Mouse (Mus musculus) CH12.LX (cell line): ENCODE results near the gene Tmem50a. TPM values are rescaled to one million over a fixed set of nuclear protein-coding genes. Genes with fewer than 3 reads are reported as not detected.

Source experiments
- DNase-seq: peaks from one replicate; pipeline ENCODE4 v3.0.0-alpha.2; 2013; ENCODE audit errors: extremely low read depth
- H3K27ac ChIP-seq: 2 replicates; pipeline ENCODE4 v1.5.1; 2012; ENCODE audit warnings: low read depth, mild to moderate bottlenecking, control low read depth, moderate library complexity; ENCODE audit not compliant: insufficient read depth
- H3K27me3 ChIP-seq: replicated peaks from 2 replicates; pipeline ENCODE3; 2012; ENCODE audit warnings: inconsistent platforms
- H3K36me3 ChIP-seq, 2 experiments: replicated peaks in 1 of 2; 2 replicates each; pipeline versions ENCODE3 to v1.6.1; 2012; ENCODE audit warnings: inconsistent platforms in 1 of 2, low read length in 1 of 2, mild to moderate bottlenecking in 1 of 2, mixed read lengths in 1 of 2, moderate library complexity in 1 of 2; ENCODE audit not compliant: control insufficient read depth in 1 of 2, insufficient read depth in 1 of 2
- H3K4me1 ChIP-seq, 2 experiments: 2 replicates each; pipeline ENCODE4 v1.6.1; 2012; ENCODE audit warnings: inconsistent platforms in 1 of 2, moderate library complexity in 1 of 2; ENCODE audit not compliant: insufficient read depth in 2 of 2, control insufficient read depth in 1 of 2
- H3K4me2 ChIP-seq: 2 replicates; pipeline ENCODE4 v1.6.1; 2012; ENCODE audit warnings: low read depth, mild to moderate bottlenecking, control low read depth; ENCODE audit not compliant: poor library complexity, insufficient read depth, severe bottlenecking
- H3K4me3 ChIP-seq, 3 experiments: fragments of 150-350 bp in 1 of 3; sonication (generic) in 1 of 3; replicated peaks in 1 of 3; 2 replicates each; pipeline versions ENCODE3 to v1.5.1; 2011 to 2012; ENCODE audit warnings: low read depth in 2 of 3, low read length in 2 of 3, mild to moderate bottlenecking in 2 of 3, moderate library complexity in 2 of 3, control low read depth in 1 of 3, improper control_type of control experiment in 1 of 3, inconsistent platforms in 1 of 3, mixed read lengths in 1 of 3; ENCODE audit not compliant: poor library complexity in 1 of 3
- H3K79me2 ChIP-seq: replicated peaks from 2 replicates; pipeline ENCODE4 v1.6.1; 2012; ENCODE audit warnings: mild to moderate bottlenecking, moderate library complexity; ENCODE audit not compliant: control insufficient read depth, poor library complexity, insufficient read depth, severe bottlenecking; ENCODE audit errors: extremely low read depth
- H3K9ac ChIP-seq: 2 replicates; pipeline ENCODE4 v1.6.1; 2012; ENCODE audit warnings: low read depth, mild to moderate bottlenecking, control low read depth, moderate library complexity; ENCODE audit not compliant: insufficient read depth
- H3K9me3 ChIP-seq: replicated peaks from 2 replicates; pipeline ENCODE3; 2012; ENCODE audit warnings: low read length, inconsistent platforms, mixed read lengths
- BHLHE40 ChIP-seq: IDR thresholded peaks from 2 replicates; pipeline ENCODE4 v1.6.1; 2011; ENCODE audit warnings: mild to moderate bottlenecking, low read depth, low read length, improper control_type of control experiment
- CHD1 ChIP-seq: IDR thresholded peaks from 2 replicates; pipeline ENCODE4 v1.6.1; 2012; ENCODE audit warnings: low read depth, low read length, improper control_type of control experiment, inconsistent platforms
- CHD2 ChIP-seq: IDR thresholded peaks from 2 replicates; pipeline ENCODE4 v1.6.1; 2011; ENCODE audit warnings: low read length, improper control_type of control experiment
- CTCF ChIP-seq, 2 experiments: IDR thresholded peaks in 1 of 2; conservative IDR thresholded peaks in 1 of 2; 2 replicates each; pipeline ENCODE4 v1.5.1; 2011 to 2012; ENCODE audit warnings: low read depth in 2 of 2, low read length in 2 of 2, improper control_type of control experiment in 1 of 2, inconsistent platforms in 1 of 2, mild to moderate bottlenecking in 1 of 2, moderate library complexity in 1 of 2
- ELF1 ChIP-seq: IDR thresholded peaks from 2 replicates; pipeline ENCODE4 v1.6.1; 2014; ENCODE audit warnings: low read depth, mild to moderate bottlenecking, inconsistent platforms, low read length, improper control_type of control experiment
- EP300 ChIP-seq: IDR thresholded peaks from 2 replicates; pipeline ENCODE4 v1.6.1; 2011; ENCODE audit warnings: low read length, improper control_type of control experiment
- ETS1 ChIP-seq: conservative IDR thresholded peaks from 2 replicates; pipeline ENCODE4 v1.6.1; 2012; ENCODE audit warnings: low read depth, mild to moderate bottlenecking, inconsistent platforms, low read length, improper control_type of control experiment, moderate library complexity
- GABPA ChIP-seq: IDR thresholded peaks from 2 replicates; pipeline ENCODE4 v1.6.1; 2012; ENCODE audit warnings: low read depth, low read length, improper control_type of control experiment, inconsistent platforms; ENCODE audit not compliant: insufficient replicate concordance
- IRF4 ChIP-seq: IDR thresholded peaks from 2 replicates; pipeline ENCODE4 v1.6.1; 2014; ENCODE audit warnings: low read depth, mild to moderate bottlenecking, inconsistent platforms, low read length, improper control_type of control experiment
- JUN ChIP-seq: IDR thresholded peaks from 2 replicates; pipeline ENCODE4 v1.6.1; 2011; ENCODE audit warnings: low read depth, mild to moderate bottlenecking, low read length, improper control_type of control experiment, moderate library complexity; ENCODE audit not compliant: insufficient read depth
- JUND ChIP-seq: conservative IDR thresholded peaks from 2 replicates; pipeline ENCODE4 v1.6.1; 2011; ENCODE audit warnings: low read depth, low read length, improper control_type of control experiment
- MAFK ChIP-seq: IDR thresholded peaks from 2 replicates; pipeline ENCODE4 v1.6.1; 2011; ENCODE audit warnings: low read length, improper control_type of control experiment; ENCODE audit not compliant: insufficient replicate concordance
- MAZ ChIP-seq: IDR thresholded peaks from 2 replicates; pipeline ENCODE4 v1.6.1; 2012; ENCODE audit warnings: low read depth, mild to moderate bottlenecking, inconsistent platforms, low read length, improper control_type of control experiment, moderate library complexity
- MXI1 ChIP-seq: IDR thresholded peaks from 2 replicates; pipeline ENCODE4 v1.6.1; 2011; ENCODE audit warnings: mild to moderate bottlenecking, low read depth, low read length, improper control_type of control experiment
- MYC ChIP-seq: IDR thresholded peaks from 2 replicates; pipeline ENCODE4 v1.6.1; 2011; ENCODE audit warnings: low read depth, mild to moderate bottlenecking, improper control_type of control experiment, low read length
- NELFE ChIP-seq: IDR thresholded peaks from 2 replicates; pipeline ENCODE4 v1.6.1; 2011; ENCODE audit warnings: low read depth, low read length, improper control_type of control experiment
- NRF1 ChIP-seq: IDR thresholded peaks from 2 replicates; pipeline ENCODE4 v1.6.1; 2014; ENCODE audit warnings: low read depth, mild to moderate bottlenecking, inconsistent platforms, low read length, improper control_type of control experiment, moderate library complexity
- PAX5 ChIP-seq: IDR thresholded peaks from 2 replicates; pipeline ENCODE4 v1.6.1; 2012; ENCODE audit warnings: low read length, inconsistent platforms, mixed read lengths
- POLR2A ChIP-seq: IDR thresholded peaks from 2 replicates; pipeline ENCODE4 v1.6.1; 2011; ENCODE audit warnings: low read depth, mild to moderate bottlenecking, improper control_type of control experiment, low read length
- POLR2AphosphoS2 ChIP-seq: IDR thresholded peaks from 2 replicates; pipeline ENCODE4 v1.6.1; 2011; ENCODE audit warnings: low read depth, low read length, improper control_type of control experiment
- RAD21 ChIP-seq: IDR thresholded peaks from 2 replicates; pipeline ENCODE4 v1.6.1; 2011; ENCODE audit warnings: low read depth, mild to moderate bottlenecking, low read length, improper control_type of control experiment, moderate library complexity
- TCF12 ChIP-seq: IDR thresholded peaks from 2 replicates; pipeline ENCODE4 v1.6.1; 2014; ENCODE audit warnings: low read depth, mild to moderate bottlenecking, inconsistent platforms, low read length, improper control_type of control experiment
- USF2 ChIP-seq: conservative IDR thresholded peaks from 2 replicates; pipeline ENCODE4 v1.6.1; 2011; ENCODE audit warnings: low read depth, low read length, improper control_type of control experiment
- ZKSCAN1 ChIP-seq: IDR thresholded peaks from 2 replicates; pipeline ENCODE4 v1.6.1; 2012; ENCODE audit warnings: low read depth, inconsistent platforms, low read length, improper control_type of control experiment, borderline replicate concordance
- dilution Hi-C: fragments of 300-500 bp; cut with MboI; formaldehyde crosslinking; loops from 2 replicates; pipeline ENCODE4 v1.14.3; 2020; ENCODE audit warnings: low sequenced_read_pairs; ENCODE audit not compliant: extremely low pct_unique_long_range_greater_than_20kb, extremely low pct_ligation_motif_present
- in situ Hi-C: fragments of 300-500 bp; cut with MboI; formaldehyde crosslinking; loops from 3 replicates; pipeline ENCODE4 v1.14.3; 2019; ENCODE audit warnings: low sequenced_read_pairs, low pct_ligation_motif_present, low pct_unique_long_range_greater_than_20kb, mixed read lengths
- polyA plus RNA-seq: library from polyadenylated mRNA; unstranded; fragments of >175 nt; gene quantifications from 2 replicates; pipeline ENCODE4 v1.2.1, GENCODE M21; 2012; ENCODE audit warnings: low read depth; ENCODE audit not compliant: insufficient read length
- total RNA-seq, 2 experiments: library from RNA; depleted of rRNA; stranded (reverse); fragments of 300-350 nt in 1 of 2; fragments of >200 nt in 1 of 2; gene quantifications; 2 replicates each; pipeline ENCODE4 v1.2.3; 2012 to 2014

Tmem50a gene
- total and polyA plus RNA-seq, 3 experiments: 95.8 to 133 (median 131) TPM

GRCm38 (mm10) chr4:134930684-134931481 lies 16.1 kb upstream of the Tmem50a start, which contains the start of gene Syf2 (continued):
- TF ChIP-seq IRF4 (peak; percentile 55; the same call in 1 of the 2 replicates), EP300 (no peak), RAD21 (no peak), USF2 (no peak), CHD1 (no peak), PAX5 (no peak), MAZ (peak; percentile 50; the same call in 1 of the 2 replicates), NRF1 (peak; percentile 88), CHD2 (peak; percentile 46; the same call in 1 of the 2 replicates), ELF1 (peak; percentile 97), ETS1 (no peak; the same call in none of the 2 replicates), POLR2A (peak; percentile 81)

- Histone ChIP-seq H3K36me3 (peaks cover 55 to 73% of the 10 kb centered on the region in 2 experiments), H3K27ac (peak overlapping the region; percentile 58; the same call in 1 of the 2 replicates), H3K4me3 (peak overlapping the region; percentile 54 to 94 (median 55)), H3K9ac (peak overlapping the region; percentile 75), H3K4me2 (peak overlapping the region; percentile 85), H3K27me3 (no peaks in the 10 kb centered on the region), H3K79me2 (peaks cover 25% of the 10 kb centered on the region), H3K9me3 (no peaks in the 10 kb centered on the region), H3K4me1 (peaks cover 2 to 41% of the 10 kb centered on the region in 2 experiments; a peak in 3 of 4 replicates)
- dilution Hi-C loops: no loop called here
- TF ChIP-seq EP300 (no peak), MYC (no peak), JUND (no peak), NELFE (no peak), CTCF (conservative IDR thresholded peaks at IDR 0.05 in 1 of 2, IDR thresholded peaks at IDR 0.05 in 1 of 2; ENCODE audit: low read depth in 2 of 2, low read length in 2 of 2) (no peak), CHD1 (no peak), MAFK (no peak), JUN (no peak), NRF1 (no peak), ZKSCAN1 (no peak), BHLHE40 (no peak), GABPA (no peak), MXI1 (no peak), CHD2 (no peak), TCF12 (no peak), POLR2AphosphoS2 (no peak)
- in situ Hi-C loops: no loop called here
- DNase-seq: no peak
Observed at GRCm38 (mm10) chr4:134930190-134930589, 15.4 kb upstream of the Tmem50a start.
